Mouse (Mus musculus): ENCODE data around the gene Spast. TPM values are rescaled to one million over a fixed set of nuclear protein-coding genes. Genes with fewer than 3 reads are reported as not detected.

The Spast gene
- polyA plus RNA-seq, 1 experiment from 2014 or later, result 12.3 TPM

DNA sequence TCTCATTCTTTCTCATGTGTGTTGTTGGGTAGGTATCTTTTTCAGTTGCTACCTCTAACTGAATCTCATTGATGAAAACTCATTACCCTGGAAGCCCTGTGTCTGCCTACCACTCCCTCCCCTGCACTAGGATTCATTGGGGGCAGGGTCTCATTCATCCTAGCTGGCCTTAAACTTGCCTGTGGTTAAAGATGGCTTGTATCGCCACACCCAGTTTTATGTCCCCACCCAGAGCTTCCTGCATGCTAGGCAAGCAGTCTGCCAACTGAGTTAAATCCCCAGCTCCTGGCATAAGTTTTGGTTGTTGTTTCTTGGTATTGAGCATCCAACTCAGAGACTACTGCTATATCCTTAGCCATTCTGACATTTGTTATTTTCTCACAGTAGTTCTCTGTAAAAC, 24.8 kb downstream of the Spast start:
- no peaks in the 10 kb centered on the region for H3K9me3 ChIP-seq
- DNase-seq (ENCODE audit: low spot score), result no peak
- no peaks in the 10 kb centered on the region for H3K4me1 ChIP-seq
- no peak overlapping the region for H3K4me3 ChIP-seq
- H3K27ac ChIP-seq, result no peak overlapping the region
- H3K27me3 ChIP-seq (ENCODE audit: insufficient read depth, poor library complexity, severe bottlenecking), result no peaks in the 10 kb centered on the region
- WGBS, result 85% methylated on average over 1 of the region's 1 CpGs
- H3K36me3 ChIP-seq, result peaks cover 59% of the 10 kb centered on the region

DNA sequence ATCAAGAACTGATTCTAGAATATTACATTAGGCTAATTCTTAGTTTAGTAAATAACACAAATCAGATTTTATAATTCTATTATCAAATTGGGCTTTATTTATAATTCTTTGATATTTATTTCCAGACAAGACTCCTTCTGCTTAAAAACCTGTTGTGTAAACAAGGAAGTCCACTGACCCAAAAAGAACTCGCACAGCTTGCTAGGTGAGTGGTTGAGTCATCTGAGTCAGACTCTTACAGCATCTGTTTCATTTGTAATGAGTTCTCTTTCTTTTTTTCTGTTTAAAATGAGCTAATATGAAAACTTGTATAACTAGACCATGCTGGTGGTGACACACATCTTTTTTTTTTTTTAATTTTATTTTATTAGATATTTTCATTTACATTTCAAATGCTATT, 38.1 kb downstream of the Spast start:
- H3K4me3 ChIP-seq, result no peak overlapping the region
- no peaks in the 10 kb centered on the region for H3K9me3 ChIP-seq
- H3K36me3 ChIP-seq, result peaks cover 80% of the 10 kb centered on the region
- H3K27me3 ChIP-seq (ENCODE audit: insufficient read depth, poor library complexity, severe bottlenecking), result no peaks in the 10 kb centered on the region
- H3K4me1 ChIP-seq, result no peaks in the 10 kb centered on the region
- no peak for DNase-seq (ENCODE audit: low spot score)
- WGBS, result 98% methylated on average over 1 of the region's 1 CpGs
- no peak overlapping the region for H3K27ac ChIP-seq

DNA sequence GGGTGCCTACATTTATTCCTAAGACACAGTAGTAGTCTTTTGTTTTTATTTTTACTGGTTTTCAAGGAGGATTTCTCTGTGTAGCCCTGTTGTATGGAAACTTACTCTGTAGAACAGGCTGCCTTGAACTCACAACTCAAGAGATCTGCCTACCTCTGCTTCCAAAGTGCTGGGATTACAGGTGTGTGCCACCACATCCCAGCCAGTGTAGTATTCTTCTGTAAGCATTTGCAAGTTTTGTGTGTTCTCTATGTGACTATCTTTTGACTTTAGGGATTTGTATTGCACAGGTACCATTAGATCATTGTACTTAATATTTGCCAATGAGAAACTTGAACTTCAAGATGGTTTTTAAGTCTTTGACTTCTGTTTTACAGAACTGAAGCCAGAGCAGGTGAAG, 47.9 kb downstream of the Spast start:
- DNase-seq (ENCODE audit: low spot score), result no peak
- no peak overlapping the region for H3K27ac ChIP-seq
- H3K4me1 ChIP-seq, result no peaks in the 10 kb centered on the region
- no peaks in the 10 kb centered on the region for H3K9me3 ChIP-seq
- no peak overlapping the region for H3K4me3 ChIP-seq
- H3K36me3 ChIP-seq, result peaks cover 61% of the 10 kb centered on the region
- H3K27me3 ChIP-seq (ENCODE audit: insufficient read depth, poor library complexity, severe bottlenecking), result no peaks in the 10 kb centered on the region

- Histone ChIP-seq H3K4me3 (no peak overlapping the region), H3K27me3 (ENCODE audit: insufficient read depth, poor library complexity, severe bottlenecking) (no peaks in the 10 kb centered on the region), H3K4me1 (no peaks in the 10 kb centered on the region), H3K36me3 (peaks cover 29% of the 10 kb centered on the region), H3K27ac (no peak overlapping the region), H3K9me3 (no peaks in the 10 kb centered on the region)
- 79% methylated on average over 3 of the region's 3 CpGs for WGBS
- DNase-seq (ENCODE audit: low spot score), result no peak
Measured at GRCm38 (mm10) chr17:74389847-74390246, 51.1 kb downstream of the Spast start.

DNA sequence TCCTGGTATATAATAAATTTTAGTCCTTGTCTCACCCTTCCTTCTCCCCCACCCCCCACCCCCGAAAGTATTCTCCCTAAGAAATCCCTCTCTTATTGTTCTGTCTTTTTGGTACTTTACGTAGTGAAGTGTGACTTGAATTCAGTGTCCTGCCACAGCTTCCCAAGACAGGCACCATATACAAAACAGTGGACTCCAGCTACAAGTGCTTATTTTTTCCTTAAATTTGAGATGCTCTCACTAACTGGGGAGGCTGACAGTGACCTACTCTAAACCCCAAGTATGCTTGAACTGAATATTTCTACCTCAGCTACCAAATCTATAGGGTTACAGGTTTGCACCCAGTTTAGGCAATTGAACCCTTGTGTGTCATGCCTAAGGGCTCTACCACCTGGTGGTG, 55.6 kb downstream of the Spast start:
- Histone ChIP-seq H3K27me3 (ENCODE audit: insufficient read depth, poor library complexity, severe bottlenecking) (no peaks in the 10 kb centered on the region), H3K9me3 (no peaks in the 10 kb centered on the region), H3K4me1 (peaks cover 8% of the 10 kb centered on the region), H3K36me3 (no peaks in the 10 kb centered on the region), H3K27ac (no peak overlapping the region), H3K4me3 (no peak overlapping the region)
- DNase-seq (ENCODE audit: low spot score), result no peak
- WGBS, result 80% methylated on average over 2 of the region's 2 CpGs

DNA sequence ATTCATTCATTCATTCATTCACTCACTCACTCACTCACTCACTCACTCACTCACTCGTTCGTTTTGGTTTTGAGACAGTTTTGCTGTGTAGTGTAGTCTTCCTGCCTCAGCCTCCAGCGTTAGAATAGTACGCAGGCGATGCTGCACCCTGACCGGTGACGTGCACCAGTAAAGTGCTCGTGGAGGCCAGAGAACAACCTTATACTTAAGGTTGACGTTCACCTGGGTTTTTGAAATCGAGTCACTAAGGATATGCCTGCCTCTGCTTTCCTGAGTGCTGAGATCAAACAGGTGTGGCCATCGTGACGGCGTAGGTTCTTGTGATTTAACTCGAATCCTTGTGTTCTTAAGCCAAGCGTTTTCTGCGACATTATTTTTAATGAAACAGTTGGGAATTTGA, 56.1 kb downstream of the Spast start:
- H3K9me3 ChIP-seq, result no peaks in the 10 kb centered on the region
- H3K4me1 ChIP-seq, result peaks cover 8% of the 10 kb centered on the region
- H3K27ac ChIP-seq, result peak overlapping the region; percentile 96
- H3K27me3 ChIP-seq (ENCODE audit: insufficient read depth, poor library complexity, severe bottlenecking), result no peaks in the 10 kb centered on the region
- 24% methylated on average over 16 of the region's 16 CpGs for WGBS
- no peak for DNase-seq (ENCODE audit: low spot score)
- H3K36me3 ChIP-seq, result no peaks in the 10 kb centered on the region
- peak overlapping the region; percentile 93 for H3K4me3 ChIP-seq

GRCm38 (mm10) chr17:74395383-74396065, 56.7 kb downstream of the Spast start, which contains the start of gene Slc30a6:
Gene Slc30a6 (plus strand): TSS chr17:74395608.
- Histone ChIP-seq H3K27me3 (ENCODE audit: insufficient read depth, poor library complexity, severe bottlenecking) (no peaks in the 10 kb centered on the region), H3K36me3 (0 out of 2 replicates have a peak, but pooled peaks cover 2% of the 10 kb centered on the region), H3K4me3 (peak within 1 kb of the TSS; percentile 93), H3K9me3 (no peaks in the 10 kb centered on the region), H3K27ac (peak within 1 kb of the TSS; percentile 96), H3K4me1 (peaks cover 8% of the 10 kb centered on the region)
- under 1% methylated on average over 41 of the region's 41 CpGs for WGBS
- peak; percentile 98 for DNase-seq (ENCODE audit: low spot score)

GRCm38 (mm10) chr17:74396766-74397165, 58.0 kb downstream of the Spast start:
- H3K9me3 ChIP-seq, result no peaks in the 10 kb centered on the region
- no peak overlapping the region for H3K27ac ChIP-seq
- H3K4me3 ChIP-seq, result peak overlapping the region; percentile 93
- peaks cover 8% of the 10 kb centered on the region for H3K4me1 ChIP-seq
- 86% methylated on average over 4 of the region's 4 CpGs for WGBS
- DNase-seq (ENCODE audit: low spot score), result no peak
- peaks cover 3% of the 10 kb centered on the region; the same call in 1 of the 2 replicates for H3K36me3 ChIP-seq
- H3K27me3 ChIP-seq (ENCODE audit: insufficient read depth, poor library complexity, severe bottlenecking), result no peaks in the 10 kb centered on the region

- no peaks in the 10 kb centered on the region for H3K27me3 ChIP-seq (ENCODE audit: insufficient read depth, poor library complexity, severe bottlenecking)
- H3K9me3 ChIP-seq, result no peaks in the 10 kb centered on the region
- 86% methylated on average over 2 of the region's 2 CpGs for WGBS
- peaks cover 7% of the 10 kb centered on the region for H3K36me3 ChIP-seq
- H3K4me1 ChIP-seq, result peaks cover 8% of the 10 kb centered on the region
- no peak overlapping the region for H3K27ac ChIP-seq
- DNase-seq (ENCODE audit: low spot score), result no peak
- H3K4me3 ChIP-seq, result no peak overlapping the region
Measured at GRCm38 (mm10) chr17:74397173-74397572, 58.4 kb downstream of the Spast start.

DNA sequence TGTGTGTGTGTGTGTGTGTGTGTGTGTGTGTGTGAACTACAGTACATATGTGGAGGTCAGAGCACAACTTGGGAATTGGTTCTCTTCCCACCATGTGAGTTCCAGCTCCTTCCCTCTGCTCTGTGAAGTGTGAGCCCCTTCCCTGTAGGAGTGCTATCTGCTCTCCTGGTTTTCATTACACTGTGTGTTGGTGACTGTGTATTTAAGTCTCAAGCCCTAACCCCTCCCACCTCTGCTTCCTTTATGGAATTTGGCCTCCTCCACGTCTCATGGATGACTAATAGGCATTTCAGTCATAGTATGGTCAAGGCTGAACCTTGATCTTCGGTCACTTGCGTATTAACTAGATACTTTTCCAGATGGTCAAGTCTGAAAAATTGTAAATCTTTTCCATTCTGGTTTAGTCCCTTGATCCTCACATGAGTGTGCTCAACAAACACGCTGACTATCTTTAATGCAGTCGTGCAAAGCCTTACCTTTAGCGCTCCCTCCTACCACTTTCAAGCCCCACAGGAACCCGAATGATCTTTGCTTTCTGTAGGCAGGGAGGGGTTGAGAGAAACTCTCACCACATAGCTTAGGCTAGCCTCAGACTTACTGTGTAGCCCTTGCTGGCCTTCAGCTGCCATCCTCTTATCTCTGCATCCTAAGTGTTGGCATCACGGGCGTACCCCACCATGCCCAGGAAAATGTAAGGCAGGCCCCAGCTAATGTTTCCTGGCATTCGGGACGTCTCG, 63.9 kb downstream of the Spast start:
- WGBS, result 92% methylated on average over 12 of the region's 12 CpGs
- Histone ChIP-seq H3K27me3 (ENCODE audit: insufficient read depth, poor library complexity, severe bottlenecking) (no peaks in the 10 kb centered on the region), H3K4me3 (no peak overlapping the region), H3K4me1 (no peaks in the 10 kb centered on the region), H3K9me3 (no peaks in the 10 kb centered on the region), H3K27ac (no peak overlapping the region), H3K36me3 (peaks cover 59% of the 10 kb centered on the region)
- DNase-seq (ENCODE audit: low spot score), result no peak

DNA sequence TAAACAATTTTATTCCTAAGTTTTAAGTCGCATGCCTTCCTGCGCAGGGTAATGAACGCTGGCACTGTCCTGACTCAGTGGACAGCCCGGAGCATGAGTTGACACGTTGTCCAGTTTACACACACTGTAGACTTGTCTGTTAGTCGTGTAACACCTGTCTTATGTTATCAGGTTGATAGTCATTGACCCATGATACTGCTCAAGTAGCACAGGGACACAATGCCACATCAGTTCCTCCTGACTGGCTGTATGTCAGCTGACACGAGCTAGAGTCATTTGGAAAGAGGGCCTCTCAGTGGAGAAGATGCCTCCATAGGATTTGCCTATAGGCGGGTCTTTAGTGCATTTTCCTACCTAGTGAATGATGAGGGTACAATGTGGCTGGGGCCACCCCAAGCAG, 67.7 kb downstream of the Spast start:
- 79% methylated on average over 8 of the region's 8 CpGs for WGBS
- Histone ChIP-seq H3K27ac (no peak overlapping the region), H3K27me3 (ENCODE audit: insufficient read depth, poor library complexity, severe bottlenecking) (no peaks in the 10 kb centered on the region), H3K36me3 (peaks cover 84% of the 10 kb centered on the region), H3K9me3 (no peaks in the 10 kb centered on the region), H3K4me1 (0 out of 2 replicates have a peak, but pooled peaks cover 2% of the 10 kb centered on the region), H3K4me3 (no peak overlapping the region)
- no peak for DNase-seq (ENCODE audit: low spot score)

GRCm38 (mm10) chr17:74409722-74410121, 70.9 kb downstream of the Spast start:
- no peak for DNase-seq (ENCODE audit: low spot score)
- H3K4me3 ChIP-seq, result no peak overlapping the region
- WGBS, result 28% methylated on average over 4 of the region's 4 CpGs
- H3K27me3 ChIP-seq (ENCODE audit: insufficient read depth, poor library complexity, severe bottlenecking), result no peaks in the 10 kb centered on the region
- peaks cover 83% of the 10 kb centered on the region for H3K36me3 ChIP-seq
- H3K9me3 ChIP-seq, result no peaks in the 10 kb centered on the region
- H3K27ac ChIP-seq, result no peak overlapping the region
- H3K4me1 ChIP-seq, result 0 out of 2 replicates have a peak, but pooled peaks cover 2% of the 10 kb centered on the region

- no peaks in the 10 kb centered on the region for H3K9me3 ChIP-seq
- H3K36me3 ChIP-seq, result peaks cover 82% of the 10 kb centered on the region
- H3K4me3 ChIP-seq, result no peak overlapping the region
- H3K4me1 ChIP-seq, result 0 out of 2 replicates have a peak, but pooled peaks cover 2% of the 10 kb centered on the region
- no peaks in the 10 kb centered on the region for H3K27me3 ChIP-seq (ENCODE audit: insufficient read depth, poor library complexity, severe bottlenecking)
- WGBS, result 87% methylated on average over 8 of the region's 8 CpGs
- DNase-seq (ENCODE audit: low spot score), result no peak
- H3K27ac ChIP-seq, result no peak overlapping the region
Measured at GRCm38 (mm10) chr17:74413324-74413723, 74.5 kb downstream of the Spast start.

Measured in heart, embryonic 10.5 days (tissue).